Mouse (Mus musculus) heart, adult 2 months (tissue): Measurements from ENCODE around the gene H2-Ob.
A peak's percentile ranks its signal among the peaks of the same experiment; 100 is the strongest.

ENCODE experiments used
- CTCF ChIP-seq: fragments of 200-600 bp; IDR thresholded peaks from 2 replicates; pipeline ENCODE4 v1.8.1; 2022; ENCODE audit warnings: antibody characterized with exemption, mild to moderate bottlenecking, moderate library complexity
- EP300 ChIP-seq: fragments of 200-500 bp; IDR thresholded peaks from 2 replicates; pipeline ENCODE4 v1.6.1; 2011; ENCODE audit warnings: low read depth, low read length, control low read depth; ENCODE audit not compliant: insufficient read depth
- POLR2A ChIP-seq: fragments of 200-500 bp; IDR thresholded peaks from 2 replicates; pipeline ENCODE4 v1.6.1; 2011; ENCODE audit warnings: mild to moderate bottlenecking, low read depth, low read length, control low read depth; ENCODE audit not compliant: insufficient read depth

GRCm38 (mm10) chr17:34247047-34247446 is 8.3 kb downstream of the H2-Ob start:
- TF ChIP-seq CTCF = peak; percentile 34
- no peak for TF ChIP-seq POLR2A
- TF ChIP-seq EP300 = no peak
